Mouse (Mus musculus) kidney, postnatal 36 days (tissue): ENCODE measurements at regions not wholly inside any gene's neighbourhood (a gene's known extent, or its start where the extent isn't known, plus 50 kb on each side); places are given as distances from the start of the nearest gene placed in this dataset.
A peak's percentile ranks its signal among the peaks of the same experiment; 100 is the strongest.

Source experiments
- DNase-seq, 2 experiments: peaks; one replicate each; pipeline ENCODE4 v3.0.0; 2021 to 2022; ENCODE audit warnings: mixed read lengths in 2 of 2

DNA sequence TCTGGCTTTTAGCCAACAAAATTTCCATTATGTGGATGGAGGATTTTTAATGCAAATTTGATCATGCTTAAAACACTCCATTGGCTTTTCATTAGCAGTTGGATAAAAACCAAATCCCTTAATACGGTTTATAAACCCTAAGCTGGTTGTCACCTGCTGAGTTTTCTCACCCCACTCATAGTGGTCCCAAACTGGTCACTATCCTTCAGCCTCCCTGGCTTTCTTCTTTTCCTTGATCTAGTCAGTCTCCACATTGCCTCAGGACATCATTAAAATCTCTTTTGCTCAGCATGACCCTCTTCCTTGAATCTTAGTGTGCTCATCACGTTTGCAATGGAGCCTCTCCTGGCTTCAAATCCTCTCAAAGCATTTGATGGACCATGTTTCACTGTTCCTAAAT is 340.9 kb upstream of the Cntn3 start:
- no peak for DNase-seq

DNA sequence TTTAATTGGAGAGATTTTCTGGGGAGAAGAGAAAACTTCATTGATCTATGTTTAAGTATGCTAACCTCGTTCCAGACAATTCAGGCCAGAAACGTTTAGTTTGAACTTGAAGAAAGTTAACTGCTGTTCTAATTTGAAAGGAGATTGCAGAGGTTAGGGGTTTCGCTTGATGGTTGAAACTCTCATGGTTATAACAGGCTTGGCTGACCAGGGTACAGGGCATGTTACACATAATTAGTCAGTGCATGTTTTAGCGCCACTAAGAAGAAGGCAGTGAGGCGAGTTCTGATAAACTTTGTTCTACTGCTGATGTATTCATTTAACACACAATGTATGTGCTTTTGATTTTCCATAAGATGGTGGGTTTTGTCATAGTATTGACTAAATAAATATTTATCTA is 331.1 kb upstream of the Cntn3 start:
- no peak for DNase-seq

GRCm38 (mm10) chr6:102900407-102901110 is 327.7 kb upstream of the Cntn3 start:
- DNase-seq, result no peak

DNA sequence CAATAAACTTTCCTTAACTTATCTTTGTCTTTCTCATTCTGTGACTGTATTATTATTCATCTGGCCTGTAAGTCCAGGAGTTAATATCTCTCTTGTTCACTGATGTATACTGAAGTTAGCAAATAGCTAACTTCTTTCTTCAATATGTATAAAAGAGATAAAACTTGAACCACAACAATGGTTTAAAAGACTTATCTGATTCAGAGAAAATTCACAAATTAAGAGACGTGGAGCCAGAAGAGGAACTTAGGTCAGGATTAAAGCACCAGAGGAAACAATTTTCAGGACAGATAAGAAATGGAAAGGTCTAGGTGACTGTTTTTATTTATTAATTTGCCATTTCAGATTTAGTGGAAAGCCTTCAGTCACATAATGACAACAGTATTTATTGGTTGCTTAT is 295.5 kb upstream of the Cntn3 start:
- DNase-seq, result no peak

GRCm38 (mm10) chr6:102844507-102844906 is 271.6 kb upstream of the Cntn3 start:
- peak in 1 of 2 experiments; percentile 33 for DNase-seq

GRCm38 (mm10) chr6:102833151-102833550 is 260.2 kb upstream of the Cntn3 start:
- no peak for DNase-seq
